Mouse (Mus musculus): Measurements from ENCODE around the gene Ctrb1. TPM values are rescaled to one million over a fixed set of nuclear protein-coding genes. Genes with fewer than 3 reads are reported as not detected.
"Not testable (repeated sequence)": the region's sequence is repeated elsewhere in the genome, so short reads cannot be mapped to it uniquely, and the experiment has no call there.

Gene Ctrb1
- total RNA-seq, 2 experiments from 2014 or later: 1.1 to 5,957 TPM

GRCm38 (mm10) chr8:111686881-111687280 is 3.9 kb downstream of the Ctrb1 start:
- no peak for DNase-seq (ENCODE audit: low spot score in 2 of 2)

- DNase-seq (ENCODE audit: low spot score in 2 of 2): no peak
Observed at GRCm38 (mm10) chr8:111682521-111682920, 8.3 kb downstream of the Ctrb1 start.

- DNase-seq (ENCODE audit: low spot score in 2 of 2): no peak
Observed at GRCm38 (mm10) chr8:111681153-111681552, 9.7 kb downstream of the Ctrb1 start.

GRCm38 (mm10) chr8:111680423-111681028 is 10.3 kb downstream of the Ctrb1 start:
- no peak for DNase-seq (ENCODE audit: low spot score in 2 of 2)

GRCm38 (mm10) chr8:111678848-111679247 is 12.0 kb downstream of the Ctrb1 start:
- no peak for DNase-seq (ENCODE audit: low spot score in 2 of 2)

GRCm38 (mm10) chr8:111678111-111678510 is 12.7 kb downstream of the Ctrb1 start:
- DNase-seq (ENCODE audit: low spot score in 2 of 2): peak in 1 of 2 experiments; percentile 16

- no peak for DNase-seq (ENCODE audit: low spot score in 2 of 2)
Observed at GRCm38 (mm10) chr8:111676237-111676636, 14.6 kb downstream of the Ctrb1 start.

DNA sequence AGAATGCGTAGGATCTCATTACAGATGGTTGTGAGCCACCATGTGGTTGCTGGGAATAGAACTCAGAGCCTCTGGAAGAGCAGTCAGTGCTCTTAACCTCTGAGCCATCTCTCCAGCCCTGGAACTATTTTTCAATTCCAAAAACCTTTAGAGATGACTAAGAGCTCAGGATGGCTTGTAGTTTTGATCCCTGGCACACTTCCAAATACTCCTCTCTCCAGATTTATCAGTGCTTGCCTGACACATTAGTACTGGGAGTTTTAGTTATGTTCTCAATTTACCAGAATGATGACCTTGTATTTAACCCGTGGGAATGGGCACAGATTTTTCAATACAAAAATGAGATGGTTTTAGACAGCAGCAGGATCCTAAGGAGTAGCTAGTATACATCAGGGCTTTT is 24.1 kb downstream of the Ctrb1 start:
- DNase-seq (ENCODE audit: low spot score in 2 of 2): no peak

DNA sequence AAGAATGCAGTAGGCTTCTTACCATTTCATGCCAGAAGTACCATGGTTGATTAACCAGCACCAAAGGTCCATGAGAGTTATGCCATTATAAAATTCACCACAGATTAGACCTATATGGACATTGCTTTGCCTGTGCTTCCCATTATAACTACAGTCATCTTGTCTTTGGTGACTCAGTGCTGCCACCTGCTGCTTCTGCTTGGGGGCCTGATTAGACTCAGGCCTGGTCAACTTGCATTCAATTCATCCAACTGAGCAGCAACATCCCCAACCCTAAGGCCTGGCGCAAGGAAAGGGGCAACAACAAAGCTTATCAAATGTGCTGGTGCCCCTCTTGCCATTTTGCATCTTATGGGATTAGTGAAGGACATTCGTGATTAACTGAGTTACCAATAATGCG is 28.3 kb downstream of the Ctrb1 start:
- peak; percentile 38 to 73 for DNase-seq (ENCODE audit: low spot score in 2 of 2)

DNA sequence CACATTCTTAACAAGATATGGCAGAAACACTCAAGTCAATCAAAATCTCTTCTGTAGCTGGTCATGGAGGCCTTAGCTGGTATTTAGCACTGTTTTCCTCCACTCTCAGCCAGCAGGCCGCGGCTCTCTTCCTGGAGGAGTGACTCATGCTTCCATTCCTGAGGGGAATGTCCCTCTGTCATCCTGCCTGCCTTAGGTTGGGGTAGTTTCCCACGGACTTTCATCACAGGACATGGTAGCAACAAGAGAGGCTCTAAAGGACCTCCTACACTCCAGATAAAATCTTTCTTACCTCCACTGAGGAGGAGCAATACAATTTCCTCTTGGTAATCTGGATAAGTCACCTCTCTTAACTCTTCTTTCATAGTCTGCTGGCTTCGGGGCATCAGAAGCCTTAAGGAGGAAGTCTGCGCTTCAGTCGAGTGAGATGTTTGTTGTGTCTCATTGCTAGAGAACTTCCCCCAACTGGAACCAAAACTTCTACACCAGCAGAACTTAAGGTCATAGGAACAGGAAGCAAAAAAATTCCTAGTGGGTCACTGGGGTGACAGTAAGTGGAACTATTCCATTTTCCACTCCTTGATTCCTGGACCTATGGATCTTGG is 31.9 kb downstream of the Ctrb1 start:
- no peak for DNase-seq (ENCODE audit: low spot score in 2 of 2)

- no peak for DNase-seq (ENCODE audit: low spot score in 2 of 2)
Observed at GRCm38 (mm10) chr8:111657312-111657854, 33.4 kb downstream of the Ctrb1 start.

DNA sequence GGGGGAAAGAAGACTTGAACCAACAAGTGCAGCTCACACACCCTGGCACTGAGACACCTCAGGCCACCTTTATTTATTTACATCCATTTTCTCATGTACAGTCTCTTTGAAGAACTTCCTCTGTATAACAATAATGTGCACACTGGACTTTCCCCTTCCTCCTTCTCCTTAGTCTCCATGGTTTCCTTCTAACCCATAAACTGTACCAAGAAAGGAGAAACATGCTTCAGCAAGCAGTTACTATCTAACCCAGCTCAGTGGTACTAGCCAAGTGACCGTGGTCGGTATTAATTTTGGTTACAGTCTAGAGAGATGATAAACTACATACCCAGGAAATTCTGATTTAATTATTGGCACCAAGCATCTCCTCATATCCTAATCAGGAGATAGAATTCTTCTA is 37.3 kb downstream of the Ctrb1 start:
- no peak for DNase-seq (ENCODE audit: low spot score in 2 of 2)

DNA sequence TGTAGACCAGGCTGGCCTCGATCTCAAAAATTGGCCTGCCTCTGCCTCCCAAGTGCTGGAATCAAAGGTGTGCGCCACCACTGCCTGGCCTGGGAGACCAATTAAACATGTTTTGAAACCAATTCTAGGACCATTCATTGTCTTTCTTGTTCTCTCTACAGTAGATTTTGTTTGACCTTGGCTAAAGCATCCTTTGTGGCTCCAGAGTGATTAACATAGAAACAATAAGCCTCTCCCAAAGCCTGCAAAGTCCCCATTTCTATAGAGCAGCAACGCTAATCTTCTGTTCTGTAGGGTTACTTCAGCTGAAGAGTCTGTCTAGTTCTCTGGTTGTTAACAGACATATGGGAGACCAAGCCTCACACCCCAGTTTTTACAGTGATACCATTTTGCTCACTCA is 40.2 kb downstream of the Ctrb1 start:
- DNase-seq (ENCODE audit: low spot score in 2 of 2): no peak

GRCm38 (mm10) chr8:111648834-111649233 is 42.0 kb downstream of the Ctrb1 start:
- DNase-seq (ENCODE audit: low spot score in 2 of 2): no peak

DNA sequence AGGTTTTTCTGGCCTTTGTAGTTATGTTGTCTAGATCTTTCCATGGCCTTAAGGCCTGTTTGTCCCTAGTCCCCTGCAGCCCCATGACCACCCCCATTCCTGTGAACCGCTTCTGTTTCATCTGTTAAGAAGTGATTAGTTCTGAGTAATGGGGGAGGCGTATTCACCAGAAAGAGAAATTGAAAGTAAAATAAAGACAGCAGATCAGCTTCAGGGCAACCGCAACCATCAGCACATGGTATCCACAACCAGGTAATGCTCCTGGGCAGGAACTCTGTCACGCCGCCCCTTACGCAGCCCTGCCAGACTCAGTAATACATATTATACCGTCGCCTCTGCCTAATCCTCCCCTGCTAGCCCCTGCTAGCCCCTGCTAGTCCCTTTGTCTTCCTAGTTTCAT is 45.1 kb downstream of the Ctrb1 start:
- no peak for DNase-seq (ENCODE audit: low spot score in 2 of 2)

GRCm38 (mm10) chr8:111644286-111645051 is 46.3 kb downstream of the Ctrb1 start:
- not testable (repeated sequence) for DNase-seq (ENCODE audit: low spot score in 2 of 2)

- DNase-seq (ENCODE audit: low spot score in 2 of 2): peak; percentile 78 to 80
Observed at GRCm38 (mm10) chr8:111643264-111644141, 47.3 kb downstream of the Ctrb1 start, which contains the start of gene Zfp1. Gene Zfp1 (plus strand): TSS chr8:111643401.

DNA sequence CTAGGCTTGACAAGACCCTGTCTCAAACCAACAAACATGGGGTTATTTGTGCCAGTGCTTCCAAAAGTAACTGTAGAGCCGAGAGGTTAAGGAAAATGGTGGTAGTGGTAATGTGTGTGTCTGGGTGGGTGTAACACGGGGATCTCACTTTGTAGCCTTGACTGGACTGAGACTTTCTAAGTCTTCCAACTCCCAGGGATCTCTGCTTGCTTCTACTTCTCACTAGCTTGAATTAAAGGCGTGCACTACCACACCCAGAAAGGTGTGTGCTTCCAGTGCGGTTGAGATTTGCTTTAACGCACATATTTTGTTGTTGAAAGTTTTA is 47.9 kb downstream of the Ctrb1 start:
- DNase-seq (ENCODE audit: low spot score in 2 of 2): no peak

GRCm38 (mm10) chr8:111642496-111642895 is 48.3 kb downstream of the Ctrb1 start:
- no peak for DNase-seq (ENCODE audit: low spot score in 2 of 2)

DNA sequence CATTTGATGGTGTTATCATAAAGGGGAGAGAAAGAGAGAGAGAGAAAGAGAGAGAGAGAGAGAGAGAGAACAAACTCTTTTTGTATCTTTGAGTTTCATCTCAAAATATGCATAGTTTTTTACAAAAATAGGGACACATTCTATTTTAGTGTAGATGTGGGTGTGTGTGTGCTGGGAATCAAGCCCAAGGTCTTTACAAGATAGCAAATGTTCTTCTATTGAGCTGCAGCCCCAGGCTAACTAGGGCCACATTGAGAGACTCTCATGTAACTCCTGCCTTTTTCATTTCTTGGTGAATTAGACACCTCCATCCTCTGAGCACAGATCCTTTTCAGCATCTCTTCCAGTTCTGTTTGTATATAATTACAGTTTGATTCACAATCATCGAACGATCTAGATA is 49.7 kb downstream of the Ctrb1 start:
- DNase-seq (ENCODE audit: low spot score in 2 of 2): no peak

DNA sequence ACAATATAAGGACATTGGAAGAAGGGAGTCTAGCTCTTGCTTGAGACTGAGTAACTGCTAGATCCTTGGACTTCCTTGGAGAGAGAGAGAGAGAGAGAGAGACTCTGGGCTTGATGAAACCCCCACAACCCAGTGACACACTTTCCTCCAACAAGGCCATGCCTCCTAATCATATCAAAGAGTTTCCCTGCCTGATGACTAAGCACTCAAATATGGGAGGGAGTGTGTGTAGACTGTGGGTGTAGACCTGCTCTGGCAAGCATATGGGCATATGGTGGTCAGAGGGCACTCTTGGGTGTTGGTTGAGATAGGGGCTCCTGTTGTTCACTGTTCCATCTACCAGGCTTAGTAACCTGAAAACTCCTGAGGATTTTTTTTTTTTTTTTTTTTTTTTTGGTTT is 52.7 kb downstream of the Ctrb1 start:
- DNase-seq (ENCODE audit: low spot score in 2 of 2): no peak
